Mouse (Mus musculus) testis, adult 2 months (tissue): ENCODE results near the gene Zfp870. TPM values are rescaled to one million over a fixed set of nuclear protein-coding genes. Genes with fewer than 3 reads are reported as not detected.

Experiments
- H3K27ac ChIP-seq: fragments of 200-500 bp; 2 replicates; pipeline ENCODE4 v1.5.1; 2012; ENCODE audit warnings: low read depth, low read length; ENCODE audit not compliant: control insufficient read depth, insufficient read depth
- H3K27me3 ChIP-seq: fragments of 200-500 bp; 2 replicates; pipeline ENCODE4 v1.6.1; 2012; ENCODE audit warnings: mild to moderate bottlenecking, low read length, moderate library complexity; ENCODE audit not compliant: control insufficient read depth, insufficient read depth
- H3K36me3 ChIP-seq: fragments of 200-500 bp; 2 replicates; pipeline ENCODE4 v1.6.1; 2012; ENCODE audit warnings: mild to moderate bottlenecking, low read length; ENCODE audit not compliant: control insufficient read depth, insufficient read depth
- H3K4me1 ChIP-seq: fragments of 200-500 bp; 2 replicates; pipeline ENCODE4 v1.6.1; 2012; ENCODE audit warnings: low read length; ENCODE audit not compliant: control insufficient read depth, insufficient read depth
- H3K4me3 ChIP-seq: fragments of 200-500 bp; 2 replicates; pipeline ENCODE4 v1.5.1; 2012; ENCODE audit warnings: low read depth, mild to moderate bottlenecking, low read length, moderate library complexity, mixed read lengths; ENCODE audit not compliant: control insufficient read depth
- CTCF ChIP-seq: fragments of 200-500 bp; IDR thresholded peaks from 2 replicates; pipeline ENCODE4 v1.5.1; 2012; ENCODE audit warnings: low read depth, mild to moderate bottlenecking, inconsistent platforms, low read length, moderate library complexity; ENCODE audit not compliant: control insufficient read depth, insufficient read depth, insufficient replicate concordance
- POLR2A ChIP-seq: fragments of 200-500 bp; IDR thresholded peaks from 2 replicates; pipeline ENCODE4 v1.6.1; 2012; ENCODE audit warnings: low read depth, mild to moderate bottlenecking, inconsistent platforms, low read length, moderate library complexity; ENCODE audit not compliant: control insufficient read depth
- polyA plus RNA-seq: library from polyadenylated mRNA; depleted of rRNA; stranded (reverse); fragments of >200 nt; gene quantifications from 2 replicates; pipeline ENCODE4 v1.2.3, GENCODE M21; 2012; rRNA removed

Gene Zfp870
- 0.30 TPM in 2 replicates for polyA plus RNA-seq

- Histone ChIP-seq H3K4me3 (peak within 1 kb of the TSS; percentile 69), H3K4me1 (peaks cover 2% of the 10 kb centered on the region; the same call in 1 of the 2 replicates), H3K27me3 (no peaks in the 10 kb centered on the region), H3K36me3 (no peaks in the 10 kb centered on the region), H3K27ac (peak within 1 kb of the TSS; percentile 71)
- no peak; the same call in none of the 2 replicates for TF ChIP-seq POLR2A
- no peak for TF ChIP-seq CTCF
These were observed at the start of gene Zfp870 for GRCm38 (mm10) chr17:32891239-32892180. Zfp870 (minus strand) TSS chr17:32891642.

GRCm38 (mm10) chr17:32939831-32940230, 48.4 kb upstream of the Zfp870 start:
- no peak for TF ChIP-seq CTCF
- no peak for TF ChIP-seq POLR2A
- no peaks in the 10 kb centered on the region for H3K27me3 ChIP-seq

GRCm38 (mm10) chr17:32927803-32928202, 36.4 kb upstream of the Zfp870 start:
- Histone ChIP-seq H3K4me3 (no peak overlapping the region), H3K27me3 (no peaks in the 10 kb centered on the region), H3K4me1 (no peaks in the 10 kb centered on the region; the same call in 1 of the 2 replicates), H3K36me3 (no peaks in the 10 kb centered on the region), H3K27ac (no peak overlapping the region)
- TF ChIP-seq POLR2A: no peak
- TF ChIP-seq CTCF: no peak

More at GRCm38 (mm10) chr17:32939831-32940230, 48.4 kb upstream of the Zfp870 start:
- Histone ChIP-seq H3K4me3 (no peak overlapping the region), H3K36me3 (no peaks in the 10 kb centered on the region), H3K27ac (no peak overlapping the region), H3K4me1 (no peaks in the 10 kb centered on the region)

- Histone ChIP-seq H3K27me3 (no peaks in the 10 kb centered on the region), H3K27ac (peak overlapping the region; percentile 39; the same call in 1 of the 2 replicates), H3K4me1 (no peaks in the 10 kb centered on the region; the same call in 1 of the 2 replicates), H3K4me3 (peak overlapping the region; percentile 80), H3K36me3 (no peaks in the 10 kb centered on the region)
- TF ChIP-seq CTCF: no peak
- peak; percentile 61; the same call in 1 of the 2 replicates for TF ChIP-seq POLR2A
These were observed 33.3 kb upstream of the Zfp870 start for GRCm38 (mm10) chr17:32924658-32925312.

GRCm38 (mm10) chr17:32923681-32924080, 32.2 kb upstream of the Zfp870 start:
- TF ChIP-seq CTCF: no peak
- TF ChIP-seq POLR2A: no peak
- Histone ChIP-seq H3K4me3 (no peak overlapping the region), H3K27ac (no peak overlapping the region), H3K4me1 (no peaks in the 10 kb centered on the region; the same call in 1 of the 2 replicates), H3K27me3 (no peaks in the 10 kb centered on the region), H3K36me3 (no peaks in the 10 kb centered on the region)

GRCm38 (mm10) chr17:32919123-32919522, 27.7 kb upstream of the Zfp870 start:
- H3K27ac ChIP-seq: no peak overlapping the region
- no peaks in the 10 kb centered on the region for H3K36me3 ChIP-seq
- no peaks in the 10 kb centered on the region; the same call in 1 of the 2 replicates for H3K4me1 ChIP-seq
- no peaks in the 10 kb centered on the region for H3K27me3 ChIP-seq
- H3K4me3 ChIP-seq: no peak overlapping the region
- TF ChIP-seq POLR2A (no peak), CTCF (no peak)

GRCm38 (mm10) chr17:32917131-32917530, 25.7 kb upstream of the Zfp870 start, which contains the start of gene Cyp4f14:
Cyp4f14 (minus strand) TSS chr17:32917342.
- Histone ChIP-seq H3K4me3 (no peak within 1 kb of the TSS), H3K36me3 (no peaks in the 10 kb centered on the region), H3K4me1 (no peaks in the 10 kb centered on the region; the same call in 1 of the 2 replicates), H3K27ac (no peak within 1 kb of the TSS), H3K27me3 (no peaks in the 10 kb centered on the region)
- no peak for TF ChIP-seq CTCF

GRCm38 (mm10) chr17:32916075-32916474, 24.6 kb upstream of the Zfp870 start:
- no peak overlapping the region for H3K4me3 ChIP-seq
- no peaks in the 10 kb centered on the region for H3K36me3 ChIP-seq
- no peaks in the 10 kb centered on the region for H3K27me3 ChIP-seq
- H3K4me1 ChIP-seq: no peaks in the 10 kb centered on the region; the same call in 1 of the 2 replicates
- no peak overlapping the region for H3K27ac ChIP-seq
- TF ChIP-seq POLR2A (no peak), CTCF (no peak)
